Mouse (Mus musculus) heart, postnatal 0 days (tissue): ENCODE results near the gene Crlf3. TPM values are rescaled to one million over a fixed set of nuclear protein-coding genes. Genes with fewer than 3 reads are reported as not detected.
A peak's percentile ranks its signal among the peaks of the same experiment; 100 is the strongest.

Source experiments
- ATAC-seq: fragments of 200-750 bp; cut with Nextera tagmentation; 2 replicates; pipeline ENCODE4 v1.8.0; 2017; ENCODE audit warnings: low read depth, moderate number of reproducible peaks, moderate library complexity; ENCODE audit not compliant: insufficient read depth
- DNase-seq: peaks from one replicate; pipeline ENCODE4 v3.0.0-alpha.2; 2016; ENCODE audit warnings: low spot score
- H3K27ac ChIP-seq: fragments of 300-500 bp; sonication (generic); 2 replicates; pipeline ENCODE4 v1.5.1; 2014; ENCODE audit warnings: low read depth, mild to moderate bottlenecking
- H3K27me3 ChIP-seq: fragments of 300-500 bp; sonication (generic); 2 replicates; pipeline ENCODE4 v1.6.1; 2014; ENCODE audit warnings: low read length, mixed read lengths; ENCODE audit not compliant: control insufficient read depth, insufficient read depth
- H3K36me3 ChIP-seq: fragments of 300-500 bp; sonication (generic); replicated peaks from 2 replicates; pipeline ENCODE4 v1.6.1; 2014; ENCODE audit warnings: low read length, mixed read lengths; ENCODE audit not compliant: control insufficient read depth, insufficient read depth
- H3K4me1 ChIP-seq: fragments of 300-500 bp; sonication (generic); 2 replicates; pipeline ENCODE4 v1.6.1; 2014; ENCODE audit warnings: antibody characterized with exemption; ENCODE audit not compliant: control insufficient read depth, insufficient read depth
- H3K4me2 ChIP-seq: fragments of 300-500 bp; sonication (generic); 2 replicates; pipeline ENCODE4 v1.6.1; 2014; ENCODE audit warnings: low read depth, mild to moderate bottlenecking, low read length, moderate library complexity
- H3K4me3 ChIP-seq: fragments of 300-500 bp; sonication (generic); 2 replicates; pipeline ENCODE4 v1.5.1; 2014; ENCODE audit warnings: low read depth, low read length
- H3K9ac ChIP-seq: fragments of 300-500 bp; sonication (generic); replicated peaks from 2 replicates; pipeline ENCODE4 v1.6.1; 2014; ENCODE audit warnings: low read depth, low read length, mixed read lengths
- H3K9me3 ChIP-seq: fragments of 300-500 bp; sonication (generic); replicated peaks from 2 replicates; pipeline ENCODE4 v1.6.1; 2016; ENCODE audit warnings: low read length; ENCODE audit not compliant: control insufficient read depth
- CTCF ChIP-seq: IDR thresholded peaks from 2 replicates; pipeline ENCODE4 v1.5.1; 2016; ENCODE audit warnings: antibody characterized with exemption, control low read depth, low read depth
- EP300 ChIP-seq: IDR thresholded peaks from 2 replicates; pipeline ENCODE4 v1.6.1; 2016; ENCODE audit warnings: antibody characterized with exemption, low read depth
- WGBS: fragments of 180-500 bp; shearing (Covaris S2); extraction: QIAGEN DNeasy Blood & Tissue Kit; methylation state at CpG from one replicate; pipeline ENCODE4 v1.1.7; 2014; 5-methylcytosine and 5-hydroxymethylcytosine counted together
- polyA plus RNA-seq: library from polyadenylated mRNA; unstranded; fragments of >200 nt; fragmentation: Nextera tagmentation; extraction: Ambion mirVana; gene quantifications from 2 replicates; pipeline ENCODE4 v1.2.1, GENCODE M21; 2015
- total RNA-seq: library from RNA; depleted of rRNA; stranded (reverse); fragments of >200 nt; gene quantifications from 2 replicates; pipeline ENCODE4 v1.2.3, GENCODE M21; 2014; ENCODE audit warnings: low replicate concordance

Crlf3 gene
- total and polyA plus RNA-seq, 2 experiments from 2014 or later = 19.7 to 28.0 TPM

- WGBS = 68% methylated on average over 7 of the region's 7 CpGs
- Histone ChIP-seq H3K27ac (peak overlapping the region; percentile 89), H3K4me2 (no peak overlapping the region), H3K9me3 (no peaks in the 10 kb centered on the region), H3K27me3 (no peaks in the 10 kb centered on the region), H3K9ac (no peak overlapping the region), H3K4me1 (peaks cover 6% of the 10 kb centered on the region; the same call in 1 of the 2 replicates), H3K36me3 (0 out of 2 replicates have a peak, but pooled peaks cover 2% of the 10 kb centered on the region), H3K4me3 (no peak overlapping the region)
- ATAC-seq = no peak
- DNase-seq = no peak
- TF ChIP-seq CTCF (no peak), EP300 (no peak)
Observed at GRCm38 (mm10) chr11:80081786-80082319, 1.1 kb upstream of the Crlf3 start.

DNA sequence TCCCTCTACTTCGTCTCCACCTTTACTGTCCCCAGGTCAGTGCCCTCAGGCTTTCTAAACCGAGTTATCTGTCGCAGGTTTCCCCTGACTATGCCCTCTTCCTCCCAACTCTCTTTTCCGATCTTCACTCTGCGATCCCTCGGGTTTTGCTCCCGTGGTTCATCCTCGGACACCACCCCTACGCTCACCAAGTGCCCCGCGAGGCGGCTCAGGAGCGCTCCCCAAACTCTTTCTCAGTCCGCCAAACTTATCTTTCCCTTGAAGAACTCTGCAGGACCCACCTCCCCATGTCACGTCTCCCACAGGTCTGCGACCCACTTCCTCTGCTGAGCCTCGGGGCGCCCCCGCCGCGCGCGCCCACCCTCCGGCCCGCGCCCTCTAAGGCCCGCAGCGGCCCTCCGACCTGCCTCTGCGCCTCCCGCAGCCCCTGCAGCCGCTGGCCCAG is 388 bp downstream of the Crlf3 start:
- TF ChIP-seq EP300 = no peak
- no peaks in the 10 kb centered on the region for H3K9me3 ChIP-seq
- H3K27ac ChIP-seq = peak overlapping the region; percentile 89
- ATAC-seq (peak; percentile 41), DNase-seq (peak; percentile 25)
- no peaks in the 10 kb centered on the region for H3K27me3 ChIP-seq
- H3K4me1 ChIP-seq = peaks cover 6% of the 10 kb centered on the region; the same call in 1 of the 2 replicates
- peak overlapping the region; percentile 90 for H3K9ac ChIP-seq
- H3K4me3 ChIP-seq = peak overlapping the region; percentile 66
- 0 out of 2 replicates have a peak, but pooled peaks cover 3% of the 10 kb centered on the region for H3K36me3 ChIP-seq
- H3K4me2 ChIP-seq = peak overlapping the region; percentile 68
- WGBS = under 1% methylated on average over 28 of the region's 32 CpGs

GRCm38 (mm10) chr11:80079751-80080150 is 1.0 kb downstream of the Crlf3 start:
- peak overlapping the region; percentile 90 for H3K9ac ChIP-seq
- H3K27ac ChIP-seq = 0 out of 2 replicates have a peak overlapping the region, but pooled peaks have one; percentile 89
- H3K27me3 ChIP-seq = no peaks in the 10 kb centered on the region
- H3K4me2 ChIP-seq = peak overlapping the region; percentile 68
- H3K4me1 ChIP-seq = peaks cover 6% of the 10 kb centered on the region; the same call in 1 of the 2 replicates
- H3K9me3 ChIP-seq = no peaks in the 10 kb centered on the region
- H3K36me3 ChIP-seq = 0 out of 2 replicates have a peak, but pooled peaks cover 3% of the 10 kb centered on the region
- WGBS = 31% methylated on average over 6 of the region's 6 CpGs
- ATAC-seq (no peak), DNase-seq (no peak)
- peak overlapping the region; percentile 66 for H3K4me3 ChIP-seq
- TF ChIP-seq CTCF = no peak
- TF ChIP-seq EP300 = no peak

DNA sequence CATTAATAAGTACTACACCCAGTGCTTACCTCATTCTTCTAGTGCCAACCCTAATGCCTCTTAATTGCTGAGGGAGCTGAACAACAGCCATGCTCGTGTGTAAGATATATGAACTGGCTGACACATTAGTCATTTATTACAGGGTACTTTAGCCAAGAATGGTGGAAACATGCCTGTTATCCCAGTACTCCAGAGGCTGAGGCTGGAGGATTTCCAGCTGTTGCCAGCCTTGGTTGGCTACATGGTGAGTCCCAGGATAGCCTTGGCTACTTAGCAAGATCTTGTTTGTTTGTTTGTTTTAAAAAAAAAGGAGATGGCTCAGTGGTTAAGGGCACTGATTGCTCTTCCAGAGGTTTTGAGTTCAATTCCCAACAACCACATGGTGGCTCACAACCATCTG is 2.0 kb downstream of the Crlf3 start:
- Histone ChIP-seq H3K9ac (no peak overlapping the region), H3K36me3 (0 out of 2 replicates have a peak, but pooled peaks cover 3% of the 10 kb centered on the region), H3K9me3 (no peaks in the 10 kb centered on the region), H3K4me1 (peaks cover 6% of the 10 kb centered on the region; the same call in 1 of the 2 replicates), H3K4me3 (no peak overlapping the region), H3K27ac (no peak overlapping the region), H3K4me2 (no peak overlapping the region), H3K27me3 (no peaks in the 10 kb centered on the region)
- DNase-seq (no peak), ATAC-seq (no peak)
- WGBS = 47% methylated on average over 1 of the region's 1 CpGs
- TF ChIP-seq EP300 (no peak), CTCF (no peak)

- no peaks in the 10 kb centered on the region for H3K9me3 ChIP-seq
- DNase-seq = no peak
- WGBS = 67% methylated on average over 13 of the region's 14 CpGs
- 0 out of 2 replicates have a peak, but pooled peaks cover 6% of the 10 kb centered on the region for H3K36me3 ChIP-seq
- no peak overlapping the region for H3K9ac ChIP-seq
- no peak for TF ChIP-seq EP300
- TF ChIP-seq CTCF = no peak
- H3K4me1 ChIP-seq = peaks cover 6% of the 10 kb centered on the region; the same call in 1 of the 2 replicates
- H3K27me3 ChIP-seq = no peaks in the 10 kb centered on the region
- H3K4me2 ChIP-seq = no peak overlapping the region
- no peak overlapping the region for H3K4me3 ChIP-seq
- no peak overlapping the region for H3K27ac ChIP-seq
- ATAC-seq = no peak
Observed at GRCm38 (mm10) chr11:80077784-80078545, 2.8 kb downstream of the Crlf3 start.
